Mouse (Mus musculus) thymus, postnatal 25 days (tissue): Measurements from ENCODE around the gene Cep170.
A peak's percentile ranks its signal among the peaks of the same experiment; 100 is the strongest.

Source experiments
- DNase-seq: peaks from one replicate; pipeline ENCODE4 v3.0.0; 2022

Cep170 gene

GRCm38 (mm10) chr1:176730528-176730927 is 83.3 kb downstream of the Cep170 start:
- no peak for DNase-seq

GRCm38 (mm10) chr1:176727372-176727771 is 86.5 kb downstream of the Cep170 start:
- DNase-seq, result no peak

GRCm38 (mm10) chr1:176724771-176725170 is 89.1 kb downstream of the Cep170 start:
- DNase-seq, result no peak

GRCm38 (mm10) chr1:176723858-176724713 is 89.8 kb downstream of the Cep170 start:
- DNase-seq, result no peak

GRCm38 (mm10) chr1:176712436-176712835 is 101.4 kb downstream of the Cep170 start:
- peak; percentile 46 for DNase-seq

- no peak for DNase-seq
Observed at GRCm38 (mm10) chr1:176700226-176700625, 113.6 kb downstream of the Cep170 start.

GRCm38 (mm10) chr1:176699793-176700192 is 114.1 kb downstream of the Cep170 start:
- no peak for DNase-seq

- DNase-seq, result no peak
Observed at GRCm38 (mm10) chr1:176698647-176699046, 115.2 kb downstream of the Cep170 start.

GRCm38 (mm10) chr1:176697091-176697490 is 116.8 kb downstream of the Cep170 start:
- DNase-seq, result peak; percentile 11

- no peak for DNase-seq
Observed at GRCm38 (mm10) chr1:176691101-176691500, 122.8 kb downstream of the Cep170 start.

GRCm38 (mm10) chr1:176688251-176688880 is 125.5 kb downstream of the Cep170 start:
- DNase-seq, result no peak
